Mouse (Mus musculus) midbrain, embryonic 12.5 days (tissue): Measurements from ENCODE around the gene Fgfr2. TPM values are rescaled to one million over a fixed set of nuclear protein-coding genes. Genes with fewer than 3 reads are reported as not detected.

Experiments
- ATAC-seq: fragments of 200-750 bp; cut with Nextera tagmentation; 2 replicates; pipeline ENCODE4 v1.8.0; 2017; ENCODE audit warnings: low read depth, moderate TSS enrichment, moderate library complexity; ENCODE audit not compliant: low FRiP score
- H3K27ac ChIP-seq: fragments of 300-500 bp; sonication (generic); replicated peaks from 2 replicates; pipeline ENCODE4 v1.5.1; 2016; ENCODE audit warnings: mild to moderate bottlenecking
- H3K27me3 ChIP-seq: fragments of 300-500 bp; sonication (generic); 2 replicates; pipeline ENCODE4 v1.6.1; 2016; ENCODE audit warnings: mild to moderate bottlenecking
- H3K36me3 ChIP-seq: fragments of 300-500 bp; sonication (generic); 2 replicates; pipeline ENCODE4 v1.6.1; 2016
- H3K4me1 ChIP-seq: fragments of 300-500 bp; sonication (generic); 2 replicates; pipeline ENCODE4 v1.6.1; 2016
- H3K4me2 ChIP-seq: fragments of 300-500 bp; sonication (generic); replicated peaks from 2 replicates; pipeline ENCODE4 v1.6.1; 2016; ENCODE audit warnings: mild to moderate bottlenecking, moderate library complexity
- H3K4me3 ChIP-seq: fragments of 300-500 bp; sonication (generic); 2 replicates; pipeline ENCODE4 v1.5.1; 2016; ENCODE audit warnings: mild to moderate bottlenecking
- H3K9ac ChIP-seq: fragments of 300-500 bp; sonication (generic); replicated peaks from 2 replicates; pipeline ENCODE4 v1.6.1; 2016; ENCODE audit warnings: mild to moderate bottlenecking, moderate library complexity
- H3K9me3 ChIP-seq: fragments of 300-500 bp; sonication (generic); 2 replicates; pipeline ENCODE4 v1.6.1; 2016; ENCODE audit warnings: mild to moderate bottlenecking
- WGBS: fragments of 180-500 bp; shearing (Covaris S2); methylation state at CpG from one replicate; pipeline ENCODE4 v1.1.7; 2016; 5-methylcytosine and 5-hydroxymethylcytosine counted together
- polyA plus RNA-seq: library from polyadenylated mRNA; unstranded; fragments of >200 nt; fragmentation: Nextera tagmentation; extraction: Ambion mirVana; gene quantifications from 2 replicates; pipeline ENCODE4 v1.2.1, GENCODE M21; 2016

Gene Fgfr2
- polyA plus RNA-seq, 1 experiment from 2014 or later, result 96.5 TPM

GRCm38 (mm10) chr7:130665358-130665757 is 2457.8 kb downstream of the Fgfr2 start:
- 97% methylated on average over 9 of the region's 9 CpGs for WGBS
- Histone ChIP-seq H3K27ac (no peak overlapping the region), H3K4me2 (no peak overlapping the region), H3K9me3 (0 out of 2 replicates have a peak, but pooled peaks cover 8% of the 10 kb centered on the region), H3K27me3 (no peaks in the 10 kb centered on the region), H3K4me3 (no peak overlapping the region), H3K9ac (no peak overlapping the region), H3K36me3 (peaks cover 15% of the 10 kb centered on the region), H3K4me1 (peaks cover 30% of the 10 kb centered on the region)
- ATAC-seq, result no peak

GRCm38 (mm10) chr7:130664629-130665028 is 2458.5 kb downstream of the Fgfr2 start:
- Histone ChIP-seq H3K4me1 (peaks cover 25% of the 10 kb centered on the region), H3K27ac (no peak overlapping the region), H3K4me2 (no peak overlapping the region), H3K4me3 (no peak overlapping the region), H3K27me3 (no peaks in the 10 kb centered on the region), H3K9ac (no peak overlapping the region), H3K9me3 (0 out of 2 replicates have a peak, but pooled peaks cover 8% of the 10 kb centered on the region), H3K36me3 (peaks cover 15% of the 10 kb centered on the region)
- 88% methylated on average over 5 of the region's 5 CpGs for WGBS
- no peak for ATAC-seq

DNA sequence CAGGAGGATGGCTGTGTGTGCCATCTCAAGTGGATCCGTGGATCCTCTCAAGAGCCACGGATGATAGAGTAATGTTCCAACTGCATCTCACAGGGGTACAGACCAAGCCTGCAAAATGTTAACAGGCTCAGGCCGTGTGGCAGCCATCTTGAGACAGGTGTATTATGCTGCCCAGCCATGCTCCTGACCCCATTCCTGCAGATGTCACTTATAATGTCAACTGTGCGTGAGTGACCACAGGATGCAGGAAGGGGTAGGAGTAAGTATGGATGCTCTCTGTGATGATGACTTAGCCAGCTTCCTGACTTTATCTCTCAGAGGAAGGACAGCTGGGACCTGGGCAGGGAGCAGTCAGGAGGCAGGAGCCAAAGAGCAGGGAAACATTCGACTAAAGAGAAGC is 2459.1 kb downstream of the Fgfr2 start:
- Histone ChIP-seq H3K27me3 (no peaks in the 10 kb centered on the region), H3K36me3 (peaks cover 15% of the 10 kb centered on the region), H3K4me2 (no peak overlapping the region), H3K27ac (no peak overlapping the region), H3K9ac (no peak overlapping the region), H3K9me3 (0 out of 2 replicates have a peak, but pooled peaks cover 8% of the 10 kb centered on the region), H3K4me1 (peaks cover 19% of the 10 kb centered on the region), H3K4me3 (no peak overlapping the region)
- WGBS, result 97% methylated on average over 5 of the region's 5 CpGs
- no peak for ATAC-seq

- no peak overlapping the region for H3K4me3 ChIP-seq
- H3K4me1 ChIP-seq, result peaks cover 12% of the 10 kb centered on the region
- no peak overlapping the region for H3K27ac ChIP-seq
- no peak overlapping the region for H3K9ac ChIP-seq
- WGBS, result 65% methylated on average over 4 of the region's 4 CpGs
- no peaks in the 10 kb centered on the region for H3K27me3 ChIP-seq
- H3K4me2 ChIP-seq, result no peak overlapping the region
- no peak for ATAC-seq
- peaks cover 15% of the 10 kb centered on the region for H3K36me3 ChIP-seq
- H3K9me3 ChIP-seq, result 0 out of 2 replicates have a peak, but pooled peaks cover 8% of the 10 kb centered on the region
These were observed 2460.3 kb downstream of the Fgfr2 start for GRCm38 (mm10) chr7:130662869-130663268.

GRCm38 (mm10) chr7:130662250-130662649 is 2460.9 kb downstream of the Fgfr2 start:
- H3K36me3 ChIP-seq, result peaks cover 15% of the 10 kb centered on the region
- H3K4me3 ChIP-seq, result no peak overlapping the region
- ATAC-seq, result no peak
- H3K4me2 ChIP-seq, result no peak overlapping the region
- H3K27me3 ChIP-seq, result no peaks in the 10 kb centered on the region
- H3K27ac ChIP-seq, result no peak overlapping the region
- 48% methylated on average over 5 of the region's 5 CpGs for WGBS
- peaks cover 12% of the 10 kb centered on the region for H3K4me1 ChIP-seq
- H3K9ac ChIP-seq, result no peak overlapping the region
- H3K9me3 ChIP-seq, result 0 out of 2 replicates have a peak, but pooled peaks cover 8% of the 10 kb centered on the region

DNA sequence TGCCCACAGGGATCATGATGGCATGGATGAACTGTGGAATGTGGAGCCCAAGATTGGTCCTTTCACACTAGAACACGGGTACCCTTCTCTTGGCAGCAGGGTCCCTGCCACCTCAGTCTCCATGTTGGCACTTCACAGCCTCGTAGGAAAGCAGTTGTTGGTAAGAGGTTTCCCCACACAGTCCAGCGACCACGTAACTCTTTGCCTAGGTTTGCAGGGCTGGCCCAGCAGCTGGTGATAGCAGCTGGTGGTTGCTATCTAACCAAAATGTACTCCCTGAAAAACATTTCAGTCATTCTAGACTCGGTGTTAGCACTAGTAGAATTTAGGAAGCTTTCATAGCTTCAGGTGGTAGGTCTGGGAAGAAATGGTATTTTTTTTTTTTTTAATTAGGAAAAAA is 2464.0 kb downstream of the Fgfr2 start:
- H3K27ac ChIP-seq, result no peak overlapping the region
- H3K9me3 ChIP-seq, result no peaks in the 10 kb centered on the region
- H3K4me2 ChIP-seq, result no peak overlapping the region
- peaks cover 19% of the 10 kb centered on the region for H3K4me1 ChIP-seq
- no peaks in the 10 kb centered on the region for H3K27me3 ChIP-seq
- ATAC-seq, result no peak
- WGBS, result 90% methylated on average over 5 of the region's 5 CpGs
- no peak overlapping the region for H3K4me3 ChIP-seq
- no peak overlapping the region for H3K9ac ChIP-seq
- H3K36me3 ChIP-seq, result peaks cover 9% of the 10 kb centered on the region

- Histone ChIP-seq H3K4me3 (no peak overlapping the region), H3K27me3 (no peaks in the 10 kb centered on the region), H3K4me2 (no peak overlapping the region), H3K27ac (no peak overlapping the region), H3K9me3 (no peaks in the 10 kb centered on the region), H3K4me1 (peaks cover 31% of the 10 kb centered on the region), H3K9ac (no peak overlapping the region), H3K36me3 (no peaks in the 10 kb centered on the region)
- ATAC-seq, result no peak
- WGBS, result 84% methylated on average over 13 of the region's 13 CpGs
These were observed 2465.4 kb downstream of the Fgfr2 start for GRCm38 (mm10) chr7:130657751-130658150.

DNA sequence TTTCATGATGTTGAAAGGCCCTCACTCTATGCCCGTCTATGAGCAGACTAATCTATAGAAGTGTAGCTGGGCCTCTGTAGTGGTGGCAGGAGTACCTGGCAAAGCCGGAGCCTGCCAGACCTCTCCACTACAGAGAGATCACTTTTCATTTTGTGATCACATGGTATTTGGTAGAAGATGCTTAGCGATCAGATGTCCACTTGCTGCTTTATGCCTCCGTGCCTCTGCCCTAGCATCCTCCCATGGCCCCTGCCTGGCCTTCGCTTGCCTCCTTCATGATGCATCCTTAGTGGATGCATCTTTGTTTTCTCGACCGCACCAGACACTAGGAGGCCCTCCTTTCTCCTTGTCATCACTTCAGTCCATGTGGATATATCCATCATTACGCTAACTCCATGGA is 2466.2 kb downstream of the Fgfr2 start:
- Histone ChIP-seq H3K9me3 (no peaks in the 10 kb centered on the region), H3K4me1 (peaks cover 28% of the 10 kb centered on the region), H3K4me3 (no peak overlapping the region), H3K27me3 (no peaks in the 10 kb centered on the region), H3K27ac (no peak overlapping the region), H3K36me3 (no peaks in the 10 kb centered on the region), H3K9ac (no peak overlapping the region), H3K4me2 (no peak overlapping the region)
- ATAC-seq, result no peak
- 94% methylated on average over 8 of the region's 8 CpGs for WGBS

DNA sequence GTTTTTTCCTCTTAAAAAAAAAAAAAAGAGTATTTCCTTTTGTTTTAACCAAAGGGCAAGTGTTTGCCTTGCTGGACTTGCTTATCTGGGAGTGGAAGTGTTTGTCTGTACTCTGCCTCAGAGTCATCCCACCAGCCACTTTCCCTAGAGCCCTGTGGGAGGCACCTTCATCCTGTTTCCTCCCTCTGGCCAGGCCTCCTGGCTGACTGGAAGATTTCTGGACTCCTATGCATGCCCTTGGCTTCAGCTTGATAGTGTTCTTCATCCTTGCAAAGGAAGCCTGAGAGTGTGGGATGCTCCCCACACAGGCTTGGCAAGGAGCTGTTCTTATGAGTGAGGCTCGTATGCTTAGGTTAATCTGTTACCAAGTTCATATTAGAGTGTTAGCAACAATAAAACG is 2468.6 kb downstream of the Fgfr2 start:
- Histone ChIP-seq H3K4me1 (peaks cover 25% of the 10 kb centered on the region), H3K4me2 (no peak overlapping the region), H3K27me3 (no peaks in the 10 kb centered on the region), H3K9me3 (no peaks in the 10 kb centered on the region), H3K9ac (no peak overlapping the region), H3K4me3 (no peak overlapping the region), H3K27ac (no peak overlapping the region), H3K36me3 (no peaks in the 10 kb centered on the region)
- 74% methylated on average over 2 of the region's 2 CpGs for WGBS
- no peak for ATAC-seq

DNA sequence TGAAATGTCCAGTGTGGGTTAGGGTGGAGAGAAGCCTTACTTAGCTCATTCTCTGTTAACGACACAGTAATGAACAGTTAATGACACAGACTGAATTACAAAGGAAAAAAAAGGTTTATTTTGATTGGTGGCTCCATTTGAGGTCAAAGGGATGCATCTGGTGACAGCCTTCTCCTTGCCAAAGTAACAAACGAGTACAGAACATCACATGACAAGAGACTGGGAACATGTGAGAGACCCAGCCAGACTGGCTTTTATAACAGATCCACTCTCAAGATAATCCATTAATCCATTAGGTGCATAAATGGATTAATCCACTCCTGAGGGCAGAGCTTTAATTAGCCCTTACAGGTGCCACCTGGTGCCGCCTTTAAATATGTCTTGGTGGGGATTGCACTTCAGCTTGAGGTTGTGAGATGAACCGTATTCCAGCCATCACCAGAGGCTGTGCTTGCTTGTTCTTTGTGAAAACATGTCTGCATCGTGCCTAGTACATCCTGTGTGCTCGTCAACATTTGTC is 2470.1 kb downstream of the Fgfr2 start:
- Histone ChIP-seq H3K9ac (no peak overlapping the region), H3K27me3 (no peaks in the 10 kb centered on the region), H3K4me1 (peaks cover 34% of the 10 kb centered on the region), H3K4me2 (no peak overlapping the region), H3K4me3 (no peak overlapping the region), H3K36me3 (no peaks in the 10 kb centered on the region), H3K9me3 (no peaks in the 10 kb centered on the region), H3K27ac (peak overlapping the region; percentile 49)
- no peak for ATAC-seq
- WGBS, result 62% methylated on average over 6 of the region's 6 CpGs

GRCm38 (mm10) chr7:130650621-130651020 is 2472.5 kb downstream of the Fgfr2 start:
- Histone ChIP-seq H3K9ac (no peak overlapping the region), H3K27me3 (no peaks in the 10 kb centered on the region), H3K4me1 (peaks cover 49% of the 10 kb centered on the region), H3K9me3 (no peaks in the 10 kb centered on the region), H3K4me3 (no peak overlapping the region), H3K27ac (no peak overlapping the region), H3K4me2 (no peak overlapping the region), H3K36me3 (no peaks in the 10 kb centered on the region)
- no peak for ATAC-seq
- 87% methylated on average over 5 of the region's 5 CpGs for WGBS

GRCm38 (mm10) chr7:130649257-130649656 is 2473.9 kb downstream of the Fgfr2 start:
- no peak for ATAC-seq
- peaks cover 46% of the 10 kb centered on the region for H3K4me1 ChIP-seq

GRCm38 (mm10) chr7:130648061-130648460 is 2475.1 kb downstream of the Fgfr2 start:
- Histone ChIP-seq H3K9ac (no peak overlapping the region), H3K4me2 (no peak overlapping the region; the same call in 1 of the 2 replicates), H3K9me3 (no peaks in the 10 kb centered on the region), H3K27ac (no peak overlapping the region), H3K4me1 (peaks cover 37% of the 10 kb centered on the region), H3K36me3 (no peaks in the 10 kb centered on the region), H3K4me3 (no peak overlapping the region), H3K27me3 (no peaks in the 10 kb centered on the region)
- WGBS, result 76% methylated on average over 4 of the region's 4 CpGs
- ATAC-seq, result no peak

More at GRCm38 (mm10) chr7:130649257-130649656, 2473.9 kb downstream of the Fgfr2 start:
- no peak overlapping the region for H3K4me3 ChIP-seq
- WGBS, result 26% methylated on average over 7 of the region's 7 CpGs
- H3K36me3 ChIP-seq, result no peaks in the 10 kb centered on the region
- no peak overlapping the region for H3K4me2 ChIP-seq
- H3K27ac ChIP-seq, result no peak overlapping the region
- no peaks in the 10 kb centered on the region for H3K27me3 ChIP-seq
- no peak overlapping the region for H3K9ac ChIP-seq
- H3K9me3 ChIP-seq, result no peaks in the 10 kb centered on the region
